Mouse (Mus musculus): ENCODE measurements around the gene Rsg1. TPM values are rescaled to one million over a fixed set of nuclear protein-coding genes. Genes with fewer than 3 reads are reported as not detected.

Rsg1 gene
- polyA plus RNA-seq, 1 experiment, result 0.83 TPM

- Histone ChIP-seq H3K27me3 (ENCODE audit: control insufficient read depth, insufficient read depth, low read length) (peaks cover 22% of the 10 kb centered on the region), H3K27ac (ENCODE audit: insufficient read depth, low read length) (no peak overlapping the region), H3K36me3 (ENCODE audit: control insufficient read depth, insufficient read depth, low read length) (no peaks in the 10 kb centered on the region), H3K4me1 (ENCODE audit: control insufficient read depth, insufficient read depth, insufficient read length) (peaks cover 2% of the 10 kb centered on the region; the same call in 1 of the 2 replicates), H3K4me3 (ENCODE audit: extremely low read depth, insufficient read depth, insufficient read length) (no peak overlapping the region)
- WGBS, result 39% methylated on average over 24 of the region's 24 CpGs
- no peak for TF ChIP-seq CTCF (IDR thresholded peaks at IDR 0.05; ENCODE audit: extremely low read depth, insufficient read depth, insufficient read length, insufficient replicate concordance)
- no peak for TF ChIP-seq POLR2A (IDR thresholded peaks at IDR 0.05; ENCODE audit: low read depth, low read length)
- DNase-seq (ENCODE audit: low read depth in 1 of 2, low spot score in 2 of 2), result no peak
Observed at GRCm38 (mm10) chr4:141246089-141246997, 32.6 kb downstream of the Rsg1 start.

DNA sequence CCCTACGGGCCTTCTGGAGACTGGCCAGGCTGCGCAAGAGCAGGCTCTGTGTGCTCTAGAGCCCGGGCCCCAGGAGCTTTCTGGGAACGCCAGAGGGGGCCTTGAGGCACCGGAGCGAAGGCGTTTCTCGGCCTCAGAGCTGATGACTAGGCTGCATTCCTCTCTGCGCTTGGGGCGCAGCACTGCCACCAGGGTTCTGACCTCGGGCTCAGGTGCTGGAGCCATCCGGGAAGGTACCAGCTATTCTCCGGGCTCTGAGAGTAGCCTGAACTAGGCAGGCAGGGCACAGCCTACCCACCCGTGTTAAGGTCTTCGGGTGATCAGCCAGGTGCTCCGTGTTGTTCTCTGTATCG, 33.2 kb downstream of the Rsg1 start:
- no peak for DNase-seq (ENCODE audit: low read depth in 1 of 2, low spot score in 2 of 2)
- no peak overlapping the region for H3K27ac ChIP-seq (ENCODE audit: insufficient read depth, low read length)
- WGBS, result 10% methylated on average over 17 of the region's 17 CpGs
- H3K4me3 ChIP-seq (ENCODE audit: extremely low read depth, insufficient read depth, insufficient read length), result no peak overlapping the region
- H3K4me1 ChIP-seq (ENCODE audit: control insufficient read depth, insufficient read depth, insufficient read length), result peaks cover 2% of the 10 kb centered on the region; the same call in 1 of the 2 replicates
- no peaks in the 10 kb centered on the region for H3K36me3 ChIP-seq (ENCODE audit: control insufficient read depth, insufficient read depth, low read length)
- peaks cover 22% of the 10 kb centered on the region for H3K27me3 ChIP-seq (ENCODE audit: control insufficient read depth, insufficient read depth, low read length)
- TF ChIP-seq POLR2A (IDR thresholded peaks at IDR 0.05; ENCODE audit: low read depth, low read length), result no peak
- no peak for TF ChIP-seq CTCF (IDR thresholded peaks at IDR 0.05; ENCODE audit: extremely low read depth, insufficient read depth, insufficient read length, insufficient replicate concordance)

DNA sequence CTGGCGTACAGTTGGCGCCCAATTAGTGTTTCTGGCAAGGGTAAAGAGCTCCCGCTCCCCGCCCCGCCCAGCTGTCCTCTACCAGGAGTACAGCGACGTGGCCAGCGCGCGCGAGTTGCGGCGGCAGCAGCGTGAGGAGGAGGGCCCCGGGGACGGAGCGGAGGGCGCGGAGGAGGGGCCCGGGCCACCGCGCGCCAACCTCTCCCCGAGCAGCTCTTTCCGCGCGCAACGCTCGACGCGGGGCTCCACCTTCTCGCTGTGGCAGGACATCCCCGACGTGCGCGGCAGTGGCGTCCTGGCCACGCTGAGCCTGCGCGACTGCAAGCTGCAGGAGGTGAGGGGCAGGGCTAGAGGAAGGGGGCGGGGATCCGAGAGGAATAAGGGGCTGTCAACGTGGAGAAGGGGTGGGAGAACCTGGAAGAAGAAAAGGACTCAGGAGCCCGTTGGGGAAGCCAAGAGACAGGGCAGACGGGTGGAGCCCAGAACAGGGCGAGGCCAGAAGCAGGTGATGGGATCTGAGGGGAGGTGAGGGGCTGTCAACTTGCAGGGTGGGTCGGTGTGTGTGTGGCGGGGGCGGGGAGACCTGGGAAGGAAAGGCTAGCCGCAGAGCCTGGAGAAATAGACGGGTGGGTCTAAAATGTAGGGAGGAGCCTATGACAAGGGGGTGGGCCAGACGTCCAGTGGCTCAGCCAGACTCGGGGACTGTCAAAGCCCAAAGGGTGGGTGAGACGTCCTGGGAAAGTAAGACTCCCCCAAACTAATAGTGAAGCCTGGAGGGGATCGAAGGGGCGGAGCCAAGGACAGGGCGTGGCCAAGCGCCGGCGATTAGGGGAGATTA, 34.2 kb downstream of the Rsg1 start:
- no peak for TF ChIP-seq POLR2A (IDR thresholded peaks at IDR 0.05; ENCODE audit: low read depth, low read length)
- no peak for TF ChIP-seq CTCF (IDR thresholded peaks at IDR 0.05; ENCODE audit: extremely low read depth, insufficient read depth, insufficient read length, insufficient replicate concordance)
- Histone ChIP-seq H3K4me3 (ENCODE audit: extremely low read depth, insufficient read depth, insufficient read length) (no peak overlapping the region; the same call in 1 of the 2 replicates), H3K36me3 (ENCODE audit: control insufficient read depth, insufficient read depth, low read length) (no peaks in the 10 kb centered on the region), H3K27ac (ENCODE audit: insufficient read depth, low read length) (no peak overlapping the region), H3K4me1 (ENCODE audit: control insufficient read depth, insufficient read depth, insufficient read length) (peaks cover 2% of the 10 kb centered on the region; the same call in 1 of the 2 replicates), H3K27me3 (ENCODE audit: control insufficient read depth, insufficient read depth, low read length) (peaks cover 19% of the 10 kb centered on the region)
- 3% methylated on average over 52 of the region's 60 CpGs for WGBS
- DNase-seq (ENCODE audit: low read depth in 1 of 2, low spot score in 2 of 2), result no peak

DNA sequence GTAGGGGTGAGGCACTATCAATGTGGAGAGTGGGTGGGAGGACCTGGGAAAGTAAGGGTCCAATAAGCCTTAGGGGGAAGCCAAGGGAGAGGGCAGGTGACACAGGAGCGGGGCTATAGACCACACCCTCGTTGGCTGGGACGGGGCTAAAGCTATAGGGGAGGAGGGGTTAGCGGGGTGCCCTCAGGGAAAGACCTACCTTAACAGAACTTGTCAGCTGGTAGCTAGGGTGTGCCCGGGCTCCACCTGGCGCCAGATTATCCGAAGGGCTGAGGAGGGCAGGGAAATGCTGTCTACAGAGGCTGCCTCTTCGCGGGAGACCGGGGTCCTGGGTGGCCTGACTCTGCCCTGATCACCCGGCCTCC, 34.8 kb downstream of the Rsg1 start:
- TF ChIP-seq POLR2A (IDR thresholded peaks at IDR 0.05; ENCODE audit: low read depth, low read length) (no peak), CTCF (IDR thresholded peaks at IDR 0.05; ENCODE audit: extremely low read depth, insufficient read depth, insufficient read length, insufficient replicate concordance) (no peak)
- no peaks in the 10 kb centered on the region for H3K36me3 ChIP-seq (ENCODE audit: control insufficient read depth, insufficient read depth, low read length)
- peaks cover 19% of the 10 kb centered on the region for H3K27me3 ChIP-seq (ENCODE audit: control insufficient read depth, insufficient read depth, low read length)
- H3K4me3 ChIP-seq (ENCODE audit: extremely low read depth, insufficient read depth, insufficient read length), result no peak overlapping the region
- 17% methylated on average over 11 of the region's 11 CpGs for WGBS
- no peak overlapping the region for H3K27ac ChIP-seq (ENCODE audit: insufficient read depth, low read length)
- DNase-seq (ENCODE audit: low read depth in 1 of 2, low spot score in 2 of 2), result no peak
- H3K4me1 ChIP-seq (ENCODE audit: control insufficient read depth, insufficient read depth, insufficient read length), result peaks cover 2% of the 10 kb centered on the region; the same call in 1 of the 2 replicates

- TF ChIP-seq CTCF (IDR thresholded peaks at IDR 0.05; ENCODE audit: extremely low read depth, insufficient read depth, insufficient read length, insufficient replicate concordance) (no peak), POLR2A (IDR thresholded peaks at IDR 0.05; ENCODE audit: low read depth, low read length) (no peak)
- H3K27ac ChIP-seq (ENCODE audit: insufficient read depth, low read length), result no peak overlapping the region
- peaks cover 19% of the 10 kb centered on the region for H3K27me3 ChIP-seq (ENCODE audit: control insufficient read depth, insufficient read depth, low read length)
- WGBS, result 67% methylated on average over 11 of the region's 11 CpGs
- H3K36me3 ChIP-seq (ENCODE audit: control insufficient read depth, insufficient read depth, low read length), result no peaks in the 10 kb centered on the region
- peaks cover 2% of the 10 kb centered on the region; the same call in 1 of the 2 replicates for H3K4me1 ChIP-seq (ENCODE audit: control insufficient read depth, insufficient read depth, insufficient read length)
- no peak for DNase-seq (ENCODE audit: low read depth in 1 of 2, low spot score in 2 of 2)
- H3K4me3 ChIP-seq (ENCODE audit: extremely low read depth, insufficient read depth, insufficient read length), result no peak overlapping the region
Observed at GRCm38 (mm10) chr4:141249383-141249782, 35.6 kb downstream of the Rsg1 start.

- H3K36me3 ChIP-seq (ENCODE audit: control insufficient read depth, insufficient read depth, low read length), result no peaks in the 10 kb centered on the region
- TF ChIP-seq CTCF (IDR thresholded peaks at IDR 0.05; ENCODE audit: extremely low read depth, insufficient read depth, insufficient read length, insufficient replicate concordance), result no peak
- no peak for TF ChIP-seq POLR2A (IDR thresholded peaks at IDR 0.05; ENCODE audit: low read depth, low read length)
- no peak for DNase-seq (ENCODE audit: low read depth in 1 of 2, low spot score in 2 of 2)
Observed at GRCm38 (mm10) chr4:141251071-141251470, 37.3 kb downstream of the Rsg1 start.

More at GRCm38 (mm10) chr4:141251071-141251470, 37.3 kb downstream of the Rsg1 start:
- H3K27ac ChIP-seq (ENCODE audit: insufficient read depth, low read length), result no peak overlapping the region
- peaks cover 2% of the 10 kb centered on the region; the same call in 1 of the 2 replicates for H3K4me1 ChIP-seq (ENCODE audit: control insufficient read depth, insufficient read depth, insufficient read length)
- no peak overlapping the region for H3K4me3 ChIP-seq (ENCODE audit: extremely low read depth, insufficient read depth, insufficient read length)
- 79% methylated on average over 8 of the region's 8 CpGs for WGBS
- H3K27me3 ChIP-seq (ENCODE audit: control insufficient read depth, insufficient read depth, low read length), result peaks cover 17% of the 10 kb centered on the region
